Mouse (Mus musculus) cerebellum, adult 2 months (tissue): ENCODE results near the gene Cacnb4.

Source experiments
- CTCF ChIP-seq: fragments of 200-500 bp; IDR thresholded peaks from 2 replicates; pipeline ENCODE4 v1.5.1; 2011; ENCODE audit warnings: low read depth, mild to moderate bottlenecking, control low read depth, low read length, moderate library complexity, borderline replicate concordance; ENCODE audit not compliant: insufficient read depth
- POLR2A ChIP-seq: fragments of 200-500 bp; IDR thresholded peaks from 2 replicates; pipeline ENCODE4 v1.6.1; 2011; ENCODE audit warnings: low read length, control low read depth, borderline replicate concordance; ENCODE audit not compliant: insufficient read depth

GRCm38 (mm10) chr2:52623461-52623860, 53.2 kb downstream of the Cacnb4 start:
- no peak for TF ChIP-seq POLR2A
- no peak for TF ChIP-seq CTCF
